Mouse (Mus musculus): Measurements from ENCODE around the gene Hsd17b1. TPM values are rescaled to one million over a fixed set of nuclear protein-coding genes. Genes with fewer than 3 reads are reported as not detected.
"Not testable (repeated sequence)": the region's sequence is repeated elsewhere in the genome, so short reads cannot be mapped to it uniquely, and the experiment has no call there.

The Hsd17b1 gene
- total RNA-seq, 2 experiments from 2014 or later = 0.38 to 0.81 TPM

DNA sequence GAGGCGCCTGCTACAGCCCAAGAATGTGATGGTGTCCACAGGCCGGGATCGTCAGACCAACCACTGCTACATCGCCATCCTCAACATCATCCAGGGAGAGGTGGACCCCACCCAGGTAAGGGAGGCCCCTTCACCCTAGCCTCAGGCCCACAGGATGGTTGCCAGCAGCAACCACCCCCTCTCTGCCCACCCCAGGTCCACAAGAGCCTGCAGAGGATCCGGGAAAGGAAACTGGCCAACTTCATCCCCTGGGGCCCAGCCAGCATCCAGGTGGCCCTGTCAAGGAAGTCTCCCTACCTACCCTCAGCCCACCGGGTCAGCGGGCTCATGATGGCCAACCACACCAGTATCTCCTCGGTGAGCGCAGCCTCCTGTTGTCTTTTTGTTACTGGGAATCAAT, 46.8 kb downstream of the Hsd17b1 start:
- DNase-seq (ENCODE audit: low spot score in 2 of 2) = not testable (repeated sequence)

DNA sequence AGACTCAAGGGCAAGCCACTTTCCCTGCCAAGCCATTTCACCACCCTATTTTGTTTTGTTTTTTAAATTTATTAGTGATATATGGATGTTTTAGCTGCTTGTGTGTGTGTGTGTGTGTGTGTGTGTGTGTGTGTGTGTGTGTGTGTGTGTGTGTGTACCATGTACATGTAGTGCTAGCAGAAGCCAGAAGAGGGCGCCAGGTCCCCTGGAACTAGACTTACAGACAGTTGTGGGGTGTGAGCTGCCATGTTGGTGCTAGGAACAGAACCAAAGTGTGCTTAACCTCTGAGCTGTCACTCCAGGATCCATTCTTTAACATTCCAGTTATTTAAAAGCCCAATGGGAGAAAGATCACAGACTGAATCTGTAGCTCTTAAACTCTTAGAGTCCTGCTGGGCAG, 48.9 kb downstream of the Hsd17b1 start:
- DNase-seq (ENCODE audit: low spot score in 2 of 2) = no peak

DNA sequence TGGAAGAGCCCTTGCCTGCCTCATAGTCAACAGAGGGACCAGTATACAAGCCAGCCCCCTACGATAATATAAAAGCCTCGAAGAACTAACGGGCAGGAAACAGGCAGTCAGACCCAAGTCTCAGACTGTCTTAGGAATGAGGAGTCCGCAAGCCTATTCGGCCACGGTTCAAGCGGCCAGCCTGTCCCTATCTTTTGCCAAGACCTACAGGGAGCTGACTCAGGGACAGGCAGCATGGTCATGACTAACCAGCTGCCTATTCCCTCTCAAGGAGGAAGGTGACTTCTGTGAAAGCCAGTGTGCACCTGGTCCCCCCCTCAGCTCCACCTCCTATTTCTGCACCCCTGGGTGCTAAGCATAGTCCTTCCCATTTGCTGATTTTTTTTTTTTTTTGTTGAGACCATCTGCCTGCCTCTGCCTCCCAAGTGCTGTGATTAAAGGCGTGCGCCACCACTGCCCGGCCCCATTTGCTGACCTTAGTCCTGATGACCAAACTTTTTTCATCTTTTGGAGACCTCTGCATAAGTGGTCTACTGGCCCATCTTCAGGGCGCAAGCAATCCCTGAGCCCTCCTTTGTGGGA, 50.9 kb downstream of the Hsd17b1 start:
- no peak for DNase-seq (ENCODE audit: low spot score in 2 of 2)

Small RNA genes within 50 kb of the gene (microRNA-seq; reads per million reads assigned to microRNA genes)
- 3.2 to 5.7 reads per million in 2 experiments for gene Mir6928

Other genes with a start within 250 kb of the Hsd17b1 start
- gene Stat5b, start 227.7 kb upstream of the Hsd17b1 start, total RNA-seq (2021) = 10 to 100 TPM; 12.5 to 16.2 TPM
- 1 to 10 TPM; 4.4 to 5.1 TPM for gene Stat5a, start 219.1 kb upstream of the Hsd17b1 start, total RNA-seq (2021)
- 10 to 100 TPM; 34.9 to 36.4 TPM for gene Stat3, start 138.9 kb upstream of the Hsd17b1 start, total RNA-seq (2021)
- gene Cavin1, start 107.5 kb upstream of the Hsd17b1 start, total RNA-seq (2021) = 10 to 100 TPM; 16.3 to 21.5 TPM
- gene Atp6v0a1, start 69.0 kb upstream of the Hsd17b1 start, total RNA-seq (2021) = 100 to 1,000 TPM; 451 to 457 TPM
- 10 to 100 TPM in 1 of 2 experiments, 1 to 10 TPM in 1; 9.3 to 10.3 TPM for gene Naglu, start 8.4 kb upstream of the Hsd17b1 start, total RNA-seq (2021)
- 10 to 100 TPM; 32.6 to 35.7 TPM for gene Coasy, start 4.2 kb downstream of the Hsd17b1 start, total RNA-seq (2021)
- gene Mlx, start 8.9 kb downstream of the Hsd17b1 start, total RNA-seq (2021) = 10 to 100 TPM; 46.3 to 49.6 TPM
- 1 to 10 TPM; 2.7 to 4.9 TPM for gene Psmc3ip, start 17.0 kb downstream of the Hsd17b1 start, total RNA-seq (2021)
- gene Retreg3, start 41.5 kb downstream of the Hsd17b1 start, total RNA-seq (2021) = 10 to 100 TPM; 57.1 to 61.1 TPM
- 10 to 100 TPM; 48.9 to 52.6 TPM for gene Tubg1, start 41.5 kb downstream of the Hsd17b1 start, total RNA-seq (2021)
- 10 to 100 TPM; 36.7 to 41.0 TPM for gene Tubg2, start 77.5 kb downstream of the Hsd17b1 start, total RNA-seq (2021)
- 100 to 1,000 TPM; 137 to 149 TPM for gene Cntnap1, start 92.1 kb downstream of the Hsd17b1 start, total RNA-seq (2021)
- gene Plekhh3, start 92.9 kb downstream of the Hsd17b1 start, total RNA-seq (2021) = 10 to 100 TPM; 14.2 to 16.1 TPM
- under 1 TPM in 1 of 2 experiments, not detected in 1; 0.18 TPM for gene Ccr10, start 97.0 kb downstream of the Hsd17b1 start, total RNA-seq (2021)
- gene Ezh1, start 148.1 kb downstream of the Hsd17b1 start, total RNA-seq (2021) = 10 to 100 TPM; 38.2 to 40.0 TPM
- 10 to 100 TPM; 74.0 to 75.7 TPM for gene Ramp2, start 167.6 kb downstream of the Hsd17b1 start, total RNA-seq (2021)
- 10 to 100 TPM; 72.3 to 80.9 TPM for gene Vps25, start 175.3 kb downstream of the Hsd17b1 start, total RNA-seq (2021)
- gene Wnk4, start 182.2 kb downstream of the Hsd17b1 start, total RNA-seq (2021) = 1 to 10 TPM; 6.9 to 9.4 TPM
- gene Cntd1, start 200.6 kb downstream of the Hsd17b1 start, total RNA-seq (2021) = under 1 TPM; 0.33 to 0.46 TPM
- gene Coa3, start 200.7 kb downstream of the Hsd17b1 start, total RNA-seq (2021) = 10 to 100 TPM; 82.2 to 93.7 TPM
- 100 to 1,000 TPM; 182 to 185 TPM for gene Becn1, start 223.9 kb downstream of the Hsd17b1 start, total RNA-seq (2021)
- 100 to 1,000 TPM; 103 to 114 TPM for gene Psme3, start 237.8 kb downstream of the Hsd17b1 start, total RNA-seq (2021)
- 1 to 10 TPM; 4.8 to 5.4 TPM for gene Aoc2, start 246.7 kb downstream of the Hsd17b1 start, total RNA-seq (2021)

All from layer of hippocampus, postnatal 14 days (tissue).